Mouse (Mus musculus) adrenal gland, adult 2 months (tissue): Measurements from ENCODE around the gene Rasl12. TPM values are rescaled to one million over a fixed set of nuclear protein-coding genes. Genes with fewer than 3 reads are reported as not detected.

Source experiments
- DNase-seq: peaks from one replicate; pipeline ENCODE4 v3.0.0; 2021
- long read RNA-seq: library from polyadenylated mRNA; stranded (forward); transcript quantifications from one replicate; pipeline ENCODE4 v2.0.0, GENCODE M21; 2021
- polyA plus RNA-seq: library from polyadenylated mRNA; depleted of rRNA; stranded (reverse); fragments of >200 nt; gene quantifications from 2 replicates; pipeline ENCODE4 v1.2.3, GENCODE M21; 2012; rRNA removed
- total RNA-seq, 2 experiments: library from RNA; stranded (reverse); gene quantifications; 2 replicates each; pipeline ENCODE4 v1.2.3; 2021

The Rasl12 gene
- total RNA-seq (10 to 100 TPM in 1 of 2 experiments, 1 to 10 TPM in 1; 7.5 to 20.4 TPM), polyA plus RNA-seq (19.2 and 23.2 TPM in 2 replicates)
- long read RNA-seq, transcript Rasl12-201 (5 exons, 2,390 nt) = major isoform, 13 of 20 reads
- long read RNA-seq, partial matches to known transcripts = 4 of 20 reads
- long read RNA-seq, other reads (novel, unspliced or antisense) = 2 of 20 reads

- DNase-seq = peak; percentile 74
These were observed at the start of gene Rasl12 for GRCm38 (mm10) chr9:65398279-65398678. TSS of gene Rasl12 (plus strand) at chr9:65398506.

GRCm38 (mm10) chr9:65353251-65353650, 45.1 kb upstream of the Rasl12 start:
- DNase-seq = no peak

- no peak for DNase-seq
These were observed 41.7 kb upstream of the Rasl12 start for GRCm38 (mm10) chr9:65356561-65356960.

- peak; percentile 84 for DNase-seq
These were observed 41.3 kb upstream of the Rasl12 start for GRCm38 (mm10) chr9:65356971-65357370.

GRCm38 (mm10) chr9:65358956-65359480, 39.3 kb upstream of the Rasl12 start:
- no peak for DNase-seq

GRCm38 (mm10) chr9:65360641-65361448, 37.5 kb upstream of the Rasl12 start, which contains the start of gene Ubap1l:
TSS of gene Ubap1l (plus strand) at chr9:65361041.
- DNase-seq = no peak

GRCm38 (mm10) chr9:65363684-65364083, 34.6 kb upstream of the Rasl12 start:
- DNase-seq = no peak

GRCm38 (mm10) chr9:65365721-65366120, 32.6 kb upstream of the Rasl12 start:
- no peak for DNase-seq

- DNase-seq = no peak
These were observed 26.6 kb upstream of the Rasl12 start for GRCm38 (mm10) chr9:65371756-65372155.

- DNase-seq = no peak
These were observed 25.9 kb upstream of the Rasl12 start for GRCm38 (mm10) chr9:65372449-65372848.

- no peak for DNase-seq
These were observed 23.7 kb upstream of the Rasl12 start for GRCm38 (mm10) chr9:65374468-65375162.

GRCm38 (mm10) chr9:65375163-65375934, 23.0 kb upstream of the Rasl12 start:
- DNase-seq = peak; percentile 35

- no peak for DNase-seq
These were observed 17.2 kb upstream of the Rasl12 start for GRCm38 (mm10) chr9:65381017-65381590.

- DNase-seq = no peak
These were observed 16.1 kb upstream of the Rasl12 start for GRCm38 (mm10) chr9:65382031-65382750.

- no peak for DNase-seq
These were observed 15.6 kb upstream of the Rasl12 start for GRCm38 (mm10) chr9:65382751-65383097.

- peak; percentile 30 for DNase-seq
These were observed 14.0 kb upstream of the Rasl12 start for GRCm38 (mm10) chr9:65384276-65384675.

GRCm38 (mm10) chr9:65386373-65387140, 11.7 kb upstream of the Rasl12 start:
- DNase-seq = no peak

GRCm38 (mm10) chr9:65390752-65391612, 7.3 kb upstream of the Rasl12 start:
- DNase-seq = peak; percentile 21

- DNase-seq = no peak
These were observed 6.7 kb upstream of the Rasl12 start, which contains the start of gene Kbtbd13 for GRCm38 (mm10) chr9:65391613-65391964. TSS of gene Kbtbd13 (minus strand) at chr9:65391652.
